Mouse (Mus musculus) stomach, adult 2 months (tissue): ENCODE measurements around the gene Svopl. TPM values are rescaled to one million over a fixed set of nuclear protein-coding genes. Genes with fewer than 3 reads are reported as not detected.

Source experiments
- polyA plus RNA-seq: library from polyadenylated mRNA; depleted of rRNA; stranded (reverse); fragments of >200 nt; gene quantifications from 2 replicates; pipeline ENCODE4 v1.2.3, GENCODE M21; 2012; rRNA removed

The Svopl gene
- 0.51 and 0.78 TPM in 2 replicates for polyA plus RNA-seq

DNA sequence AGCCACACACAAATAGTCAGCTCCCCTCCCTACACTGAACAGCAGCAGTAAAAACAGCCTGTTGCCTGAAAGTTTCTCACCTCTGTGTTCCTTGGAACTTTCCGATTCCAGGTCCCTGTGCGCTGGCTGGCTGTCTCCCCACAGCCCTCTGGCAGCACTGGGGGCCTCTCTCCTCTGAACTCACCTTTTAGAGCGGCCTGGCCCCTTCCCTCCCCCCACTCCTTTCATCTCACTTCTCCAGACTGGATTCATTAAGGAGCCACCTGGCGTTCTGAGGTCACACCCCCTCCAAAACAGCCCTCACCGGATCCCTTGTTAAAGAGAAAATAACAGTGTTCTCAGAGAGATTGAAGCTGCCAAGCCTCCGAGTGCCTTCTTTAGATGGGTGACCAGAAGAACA is at the start of gene Svopl:
Gene Svopl (minus strand): TSS at position 159 of the 400 bp plus-strand sequence.

Other genes with a start within 250 kb of the Svopl start
- 4.7 and 6.3 TPM in 2 replicates for gene Trim24, start 176.2 kb downstream of the Svopl start, polyA plus RNA-seq
- gene Tmem213, start 62.3 kb upstream of the Svopl start, polyA plus RNA-seq: 5.8 and 7.3 TPM in 2 replicates
- 6.4 and 11.4 TPM in 2 replicates for gene Atp6v0a4, start 77.6 kb upstream of the Svopl start, polyA plus RNA-seq
- gene D630045J12Rik, start 207.0 kb upstream of the Svopl start, polyA plus RNA-seq: 0.92 and 1.1 TPM in 2 replicates